Mouse (Mus musculus): ENCODE results near the gene Stk38.
"Not testable (repeated sequence)": the region's sequence is repeated elsewhere in the genome, so short reads cannot be mapped to it uniquely, and the experiment has no call there.

- TF ChIP-seq POLR2A (IDR thresholded peaks at IDR 0.05; ENCODE audit: borderline replicate concordance, insufficient read depth, low read length); CTCF (IDR thresholded peaks at IDR 0.05; ENCODE audit: borderline replicate concordance, insufficient read depth, low read depth, low read length): not testable (repeated sequence)
Measured at GRCm38 (mm10) chr17:28993004-28993403, 14.8 kb downstream of the Stk38 start.
